Mouse (Mus musculus) small intestine, adult 2 months (tissue): ENCODE results near the gene Abhd14b.

Source experiments
- CTCF ChIP-seq: fragments of 200-500 bp; IDR thresholded peaks from 2 replicates; pipeline ENCODE4 v1.5.1; 2012; ENCODE audit warnings: low read depth, mild to moderate bottlenecking, control low read depth, inconsistent platforms, low read length, moderate library complexity, mixed read lengths; ENCODE audit not compliant: insufficient replicate concordance, insufficient read length; ENCODE audit errors: extremely low read depth
- POLR2A ChIP-seq: fragments of 200-500 bp; IDR thresholded peaks from 2 replicates; pipeline ENCODE4 v1.6.1; 2012; ENCODE audit warnings: low read depth, mild to moderate bottlenecking, control low read depth, inconsistent platforms, low read length, moderate library complexity

GRCm38 (mm10) chr9:106480541-106480940, 33.3 kb downstream of the Abhd14b start:
- TF ChIP-seq POLR2A, result no peak
- no peak for TF ChIP-seq CTCF
